Mouse (Mus musculus) thymus, adult 2 months (tissue): ENCODE results near the gene Bcl11a.

ENCODE experiments used
- CTCF ChIP-seq: fragments of 200-500 bp; IDR thresholded peaks from 2 replicates; pipeline ENCODE4 v1.5.1; 2012; ENCODE audit warnings: mild to moderate bottlenecking, control low read depth, low read length, moderate library complexity, borderline replicate concordance; ENCODE audit not compliant: control insufficient read depth, poor library complexity, insufficient read depth; ENCODE audit errors: extremely low read depth
- POLR2A ChIP-seq: fragments of 200-500 bp; IDR thresholded peaks from 2 replicates; pipeline ENCODE4 v1.6.1; 2012; ENCODE audit warnings: mild to moderate bottlenecking, low read length, control low read depth, moderate library complexity; ENCODE audit not compliant: control insufficient read depth, poor library complexity, insufficient read depth; ENCODE audit errors: extremely low read depth

GRCm38 (mm10) chr11:24065313-24065712 is 12.5 kb upstream of the Bcl11a start:
- TF ChIP-seq CTCF (no peak), POLR2A (no peak)
